Mouse (Mus musculus) embryo, embryonic 9.5 days (tissue): ENCODE measurements around the gene Efcab11.

Source experiments
- DNase-seq: peaks from one replicate; pipeline ENCODE4 v3.0.0-alpha.2; 2017; ENCODE audit errors: extremely low spot score

Efcab11 gene

GRCm38 (mm10) chr12:99884269-99885261 is at the start of gene Efcab11, which contains the start of gene Tdp1:
TSS of gene Efcab11 (minus strand) at chr12:99884439.
TSS of gene Tdp1 (plus strand) at chr12:99884517.
- DNase-seq, result peak; percentile 94

DNA sequence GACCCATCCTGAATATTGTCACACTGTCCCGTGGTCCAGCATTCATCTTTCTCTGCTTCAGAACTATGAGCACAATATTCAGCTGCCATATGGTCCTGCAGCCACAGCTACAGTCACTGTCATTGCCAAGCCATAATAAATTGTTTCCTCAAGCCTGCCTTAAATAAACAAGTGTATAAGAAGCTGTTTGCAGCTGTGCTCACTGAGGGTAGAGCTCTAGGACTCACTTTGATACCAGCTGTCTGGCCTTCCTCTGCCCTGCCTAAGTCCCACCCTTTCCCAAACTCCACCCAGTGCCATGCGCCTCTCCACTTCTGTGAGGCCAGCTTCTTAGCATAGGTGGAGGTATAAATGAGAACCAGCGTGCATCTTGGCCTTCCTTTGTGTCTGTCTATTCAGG is 49.4 kb upstream of the Efcab11 start:
- DNase-seq, result no peak

DNA sequence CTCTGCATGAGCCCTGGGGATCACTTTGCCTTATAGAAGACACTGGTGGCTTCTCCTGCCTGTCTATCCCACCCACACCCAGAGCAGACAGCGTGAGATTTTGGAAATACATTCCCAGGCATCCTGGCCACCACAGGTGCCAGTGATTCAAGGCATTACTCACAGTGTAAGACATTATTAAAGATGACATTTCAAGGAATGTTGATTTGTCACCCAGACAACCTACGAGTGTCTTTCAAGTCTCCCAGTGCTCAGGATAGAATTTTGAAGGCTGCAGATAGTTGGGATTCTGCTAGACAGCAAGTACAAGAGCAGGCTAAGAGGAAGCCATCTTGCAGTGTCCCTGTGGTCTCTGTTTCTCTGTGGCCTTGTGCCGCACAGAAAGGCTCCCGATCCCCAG is 48.0 kb upstream of the Efcab11 start:
- no peak for DNase-seq

DNA sequence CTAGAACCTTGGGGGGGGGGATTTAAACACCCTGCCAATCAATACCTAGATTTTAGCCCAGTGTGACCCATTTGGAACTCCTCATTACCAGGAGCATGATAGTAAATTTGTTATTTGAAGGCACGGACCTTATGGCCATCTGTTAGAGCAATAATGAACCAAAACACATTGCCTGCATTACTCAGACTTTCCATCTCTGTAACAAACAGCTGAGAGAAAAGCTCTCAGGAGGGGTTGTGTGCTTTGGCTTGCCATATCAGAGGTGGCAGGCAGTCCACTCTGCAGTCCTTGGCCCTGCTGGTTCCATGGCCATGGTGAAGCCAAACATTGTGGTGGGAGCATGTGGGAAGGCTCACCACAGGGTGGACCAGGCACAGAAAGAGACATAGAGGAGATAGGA is 44.9 kb upstream of the Efcab11 start:
- no peak for DNase-seq

- no peak for DNase-seq
Measured at GRCm38 (mm10) chr12:99928311-99928710, 44.1 kb upstream of the Efcab11 start.

DNA sequence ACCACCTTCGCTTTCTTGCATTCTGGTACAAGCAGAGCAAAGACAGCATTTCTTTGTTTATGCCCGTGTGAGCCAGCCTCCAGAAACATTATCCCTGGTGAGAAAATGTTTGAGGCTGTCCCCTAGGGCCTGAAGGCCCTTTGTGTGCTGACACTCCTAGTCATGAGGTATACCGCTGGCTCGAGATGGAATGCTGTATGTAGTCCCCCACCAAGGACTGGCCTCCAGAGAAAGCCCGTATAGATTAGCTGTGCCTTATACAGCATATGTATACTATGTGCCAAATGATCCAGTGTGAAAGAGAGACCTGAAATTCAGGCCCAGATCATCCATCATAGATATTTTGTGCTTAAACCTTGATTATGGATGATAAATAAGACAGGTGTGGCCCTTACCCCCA is 39.5 kb upstream of the Efcab11 start:
- no peak for DNase-seq

- peak; percentile 11 for DNase-seq
Measured at GRCm38 (mm10) chr12:99923131-99923606, 38.9 kb upstream of the Efcab11 start.

GRCm38 (mm10) chr12:99921045-99921444 is 36.8 kb upstream of the Efcab11 start:
- no peak for DNase-seq

GRCm38 (mm10) chr12:99919636-99920035 is 35.4 kb upstream of the Efcab11 start:
- DNase-seq, result no peak

- DNase-seq, result no peak
Measured at GRCm38 (mm10) chr12:99917800-99918427, 33.7 kb upstream of the Efcab11 start.

DNA sequence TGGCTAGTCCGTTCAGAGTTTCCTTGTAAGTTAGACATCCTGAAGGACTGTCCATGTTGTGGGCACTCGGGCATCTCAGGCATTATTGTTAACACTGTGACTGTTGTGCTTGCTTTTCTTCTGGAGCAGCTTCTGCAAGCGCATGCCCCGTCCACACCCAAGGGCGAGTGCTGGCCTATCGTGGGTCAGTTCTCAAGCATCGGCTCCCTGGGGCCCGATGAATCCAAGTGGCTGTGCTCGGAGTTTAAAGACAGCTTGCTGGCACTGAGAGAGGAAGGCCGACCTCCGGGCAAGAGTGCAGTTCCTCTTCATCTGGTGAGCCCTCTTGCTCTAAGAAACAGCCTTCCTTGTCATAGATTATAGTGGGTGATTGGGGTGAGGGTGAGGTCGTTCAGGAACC is 27.2 kb upstream of the Efcab11 start:
- DNase-seq, result no peak

- no peak for DNase-seq
Measured at GRCm38 (mm10) chr12:99904537-99904936, 20.3 kb upstream of the Efcab11 start.

- DNase-seq, result no peak
Measured at GRCm38 (mm10) chr12:99902867-99903370, 18.7 kb upstream of the Efcab11 start.

- no peak for DNase-seq
Measured at GRCm38 (mm10) chr12:99901973-99902866, 18.0 kb upstream of the Efcab11 start.

- no peak for DNase-seq
Measured at GRCm38 (mm10) chr12:99899991-99900390, 15.8 kb upstream of the Efcab11 start.

DNA sequence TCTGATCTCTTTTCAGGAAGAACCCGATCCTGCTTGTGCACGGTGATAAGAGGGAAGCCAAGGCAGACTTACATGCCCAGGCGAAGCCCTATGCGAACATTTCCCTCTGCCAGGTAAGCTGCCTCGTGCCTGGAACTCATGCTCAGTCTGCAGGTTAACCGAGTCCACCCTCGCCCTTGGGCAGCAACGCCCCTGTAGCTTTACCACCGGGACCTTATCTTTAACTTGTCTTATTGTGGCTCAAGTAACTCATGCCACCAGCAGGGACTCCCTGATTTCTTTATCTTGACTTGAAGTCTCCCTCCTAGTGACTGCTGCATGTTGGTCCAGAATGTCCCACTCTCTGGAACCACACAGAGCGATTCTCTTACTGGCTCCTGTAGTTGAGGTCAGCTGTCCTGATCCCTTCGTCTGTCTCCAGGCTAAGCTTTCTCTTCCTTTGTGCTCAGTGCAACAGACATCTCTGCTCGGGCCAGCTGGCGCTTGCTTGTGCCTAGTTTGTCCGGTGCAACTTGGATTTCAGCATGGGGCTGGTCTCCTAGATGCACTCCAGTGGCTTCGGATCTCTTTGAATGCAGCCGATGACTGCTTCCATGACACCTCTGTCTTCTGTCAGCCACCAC is 14.1 kb upstream of the Efcab11 start:
- no peak for DNase-seq

GRCm38 (mm10) chr12:99897846-99898245 is 13.6 kb upstream of the Efcab11 start:
- DNase-seq, result no peak

DNA sequence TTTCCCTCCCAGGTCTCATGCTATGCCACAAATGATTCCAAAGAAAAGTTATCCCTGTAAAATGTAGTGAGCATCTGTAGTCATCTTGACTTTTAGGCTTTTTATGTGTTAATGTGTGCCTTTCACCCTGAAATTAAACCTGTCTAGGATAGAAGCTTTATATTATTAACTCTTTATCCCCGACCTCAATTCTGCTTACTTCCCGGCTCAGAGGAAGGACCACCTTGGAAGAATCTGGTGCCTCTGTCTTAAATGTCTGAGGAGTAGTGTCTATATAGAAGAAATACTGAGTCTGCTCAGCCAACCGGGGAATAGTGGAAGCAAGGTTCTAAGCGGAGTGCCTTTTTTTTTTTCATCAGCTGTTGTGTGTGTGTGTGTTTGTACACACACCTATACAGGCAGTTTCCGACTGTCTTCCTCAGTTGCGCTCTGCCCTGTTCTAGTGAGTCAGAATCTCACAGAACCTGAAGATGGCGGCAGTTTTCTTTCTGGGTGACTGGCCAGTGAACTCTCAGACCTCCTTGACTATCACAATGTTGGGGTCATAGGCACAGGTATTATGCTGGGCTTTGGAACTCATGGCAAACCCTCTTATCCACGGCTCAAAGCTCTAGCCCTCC is 1.2 kb upstream of the Efcab11 start:
- DNase-seq, result peak; percentile 10

DNA sequence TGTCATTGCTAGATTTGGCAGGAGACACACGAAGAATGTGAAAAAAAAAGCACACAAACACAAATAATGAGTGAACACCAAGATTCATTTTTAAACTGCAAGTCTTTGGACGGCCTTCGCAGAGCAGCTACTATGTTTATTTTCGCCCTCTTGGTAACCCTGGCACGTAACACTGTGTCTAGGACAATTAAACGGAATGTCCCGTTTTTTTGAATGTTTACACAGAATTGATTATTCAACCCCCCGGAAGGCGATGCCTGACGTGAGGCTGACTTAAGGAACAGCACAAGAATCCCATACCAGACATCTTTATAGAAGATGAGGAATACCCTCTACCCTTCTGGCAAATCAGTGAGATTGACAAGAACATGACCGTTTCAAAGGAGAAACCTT is 530 bp downstream of the Efcab11 start:
- DNase-seq, result no peak

GRCm38 (mm10) chr12:99883000-99883712 is 1.1 kb downstream of the Efcab11 start:
- DNase-seq, result peak; percentile 93
